Mouse (Mus musculus): ENCODE results near the gene Apoa2. TPM values are rescaled to one million over a fixed set of nuclear protein-coding genes. Genes with fewer than 3 reads are reported as not detected.
A peak's percentile ranks its signal among the peaks of the same experiment; 100 is the strongest.

The Apoa2 gene
- polyA plus RNA-seq, 1 experiment: 1.2 TPM

DNA sequence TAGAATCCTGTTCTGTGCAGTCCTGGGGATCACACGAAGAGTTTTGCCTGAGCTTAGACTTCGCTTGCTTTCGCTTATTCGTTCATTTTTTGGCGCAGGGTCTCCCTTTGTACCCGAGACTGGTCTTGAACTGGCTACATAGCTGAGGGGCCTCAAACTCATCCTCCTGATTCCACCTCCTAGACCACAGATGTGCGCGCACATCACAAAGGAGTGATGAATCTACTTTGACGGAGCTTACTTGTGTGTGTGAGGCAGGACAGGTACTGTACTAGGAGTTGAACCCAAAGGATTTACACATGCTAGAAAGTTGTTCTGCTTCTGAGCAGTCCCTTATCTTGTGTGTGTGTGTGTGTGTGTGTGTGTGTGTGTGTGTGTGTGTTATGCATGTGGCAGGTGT, 34.0 kb upstream of the Apoa2 start:
- Histone ChIP-seq H3K4me3 (ENCODE audit: insufficient read depth, low read length) (no peak overlapping the region), H3K27ac (ENCODE audit: insufficient read depth, low read length) (no peak overlapping the region), H3K4me1 (ENCODE audit: control insufficient read depth, insufficient read depth, low read length) (0 out of 2 replicates have a peak, but pooled peaks cover 5% of the 10 kb centered on the region)
- TF ChIP-seq CTCF (IDR thresholded peaks at IDR 0.05; ENCODE audit: borderline replicate concordance, insufficient read depth, low read length) (no peak), POLR2A (IDR thresholded peaks at IDR 0.05; ENCODE audit: low read depth, low read length) (no peak)

DNA sequence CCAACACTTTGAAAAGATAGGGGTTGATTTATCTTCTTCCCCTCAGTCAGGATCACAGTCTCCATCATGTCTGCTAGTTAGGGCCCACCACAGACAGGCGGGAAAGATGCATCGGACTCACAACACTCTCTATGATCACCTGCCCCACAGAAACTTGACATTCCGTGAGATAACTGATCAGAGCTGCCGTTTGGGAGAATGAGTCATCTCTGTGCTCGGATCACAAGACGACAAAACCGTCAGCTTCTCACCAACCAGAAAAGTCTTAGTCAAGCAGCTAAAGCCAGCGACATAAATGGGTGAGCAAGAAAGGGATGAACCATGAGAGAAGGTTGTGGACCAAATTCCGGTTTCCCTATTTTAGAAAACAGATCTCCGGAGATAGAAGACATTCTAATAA, 32.6 kb upstream of the Apoa2 start:
- Histone ChIP-seq H3K4me1 (ENCODE audit: control insufficient read depth, insufficient read depth, low read length) (0 out of 2 replicates have a peak, but pooled peaks cover 5% of the 10 kb centered on the region), H3K4me3 (ENCODE audit: insufficient read depth, low read length) (no peak overlapping the region), H3K27ac (ENCODE audit: insufficient read depth, low read length) (no peak overlapping the region)
- TF ChIP-seq POLR2A (IDR thresholded peaks at IDR 0.05; ENCODE audit: low read depth, low read length): no peak
- no peak for TF ChIP-seq CTCF (IDR thresholded peaks at IDR 0.05; ENCODE audit: borderline replicate concordance, insufficient read depth, low read length)

DNA sequence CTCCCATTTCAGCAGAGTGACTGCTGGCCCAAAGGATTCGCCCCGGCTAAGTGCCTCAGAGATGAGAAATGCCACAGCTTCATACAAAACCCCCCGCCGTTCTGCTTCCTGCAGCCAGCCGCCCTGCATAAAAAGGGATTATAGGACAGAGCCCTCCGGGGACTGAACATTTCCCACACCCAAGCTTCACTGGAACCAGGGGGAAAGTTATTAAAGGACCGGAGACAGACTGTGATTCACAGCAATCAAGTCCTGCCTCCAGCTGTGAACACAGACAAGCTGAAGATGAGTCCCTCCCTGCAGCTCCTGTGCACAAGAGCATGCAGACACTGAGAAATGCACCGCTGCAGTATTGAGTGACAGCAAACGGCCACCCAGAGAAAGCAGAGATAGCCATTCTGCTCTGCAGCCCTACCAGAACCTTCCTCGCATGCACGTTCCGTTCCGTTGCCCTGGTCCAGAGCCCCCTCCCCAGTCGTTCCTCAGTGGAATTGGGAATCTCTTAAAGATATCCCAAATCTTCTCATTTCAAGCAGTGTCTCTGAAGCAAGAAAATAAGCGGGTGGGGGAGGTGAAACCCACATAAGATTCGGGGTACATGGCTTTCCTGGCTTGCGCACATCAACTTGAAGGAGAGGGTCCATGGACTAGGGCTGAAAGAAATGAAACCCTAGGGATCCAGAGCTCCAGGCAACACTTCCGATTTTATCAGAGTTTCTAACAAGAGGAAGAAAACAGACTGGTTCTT, 31.6 kb upstream of the Apoa2 start:
- Histone ChIP-seq H3K27ac (ENCODE audit: insufficient read depth, low read length) (no peak overlapping the region), H3K4me3 (ENCODE audit: insufficient read depth, low read length) (no peak overlapping the region), H3K4me1 (ENCODE audit: control insufficient read depth, insufficient read depth, low read length) (0 out of 2 replicates have a peak, but pooled peaks cover 5% of the 10 kb centered on the region)
- TF ChIP-seq CTCF (IDR thresholded peaks at IDR 0.05; ENCODE audit: borderline replicate concordance, insufficient read depth, low read length) (no peak), POLR2A (IDR thresholded peaks at IDR 0.05; ENCODE audit: low read depth, low read length) (no peak)

DNA sequence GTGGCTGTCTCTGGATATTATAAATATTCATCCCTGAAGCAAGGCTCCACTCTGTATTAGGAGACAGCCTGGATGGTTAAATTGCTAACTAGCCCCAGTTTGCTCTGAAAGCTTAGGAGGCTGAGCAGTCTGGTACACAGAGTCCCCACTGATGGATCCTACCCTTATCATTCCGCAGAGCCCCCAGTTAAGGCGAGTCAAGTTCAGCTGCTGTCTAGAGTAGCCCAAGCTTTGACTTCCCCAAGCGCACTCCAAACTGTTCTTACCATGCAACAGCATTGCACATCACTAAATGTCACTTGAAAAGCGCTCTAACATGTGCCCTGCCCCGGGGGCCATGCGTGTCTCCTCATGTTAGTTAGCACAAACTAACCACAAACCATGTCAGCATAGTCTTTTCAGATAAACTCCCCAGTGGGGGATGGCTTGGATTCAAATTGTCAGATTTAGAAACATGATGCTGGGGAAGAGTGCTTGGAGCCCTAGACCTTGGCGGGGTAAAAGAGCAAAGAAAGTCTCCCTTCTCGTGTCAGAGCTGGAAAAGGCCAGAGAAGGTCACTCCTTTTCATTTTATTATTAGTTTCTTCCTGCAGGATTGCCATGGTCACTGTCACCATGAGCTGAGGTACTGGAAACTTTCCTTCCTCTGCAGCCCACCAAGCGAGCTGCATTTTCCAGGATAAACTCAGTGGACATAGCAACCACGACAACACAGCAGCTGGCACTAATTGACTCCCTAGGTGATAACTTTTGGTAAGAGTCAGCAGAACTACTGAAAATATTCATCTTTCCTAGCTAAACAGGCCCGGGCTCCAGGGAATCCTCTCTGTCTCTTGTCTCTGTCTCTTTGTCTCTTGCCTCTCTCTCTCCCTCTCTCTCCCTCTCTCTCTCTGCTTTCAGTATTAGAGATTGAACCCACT, 30.7 kb upstream of the Apoa2 start:
- Histone ChIP-seq H3K4me1 (ENCODE audit: control insufficient read depth, insufficient read depth, low read length) (0 out of 2 replicates have a peak, but pooled peaks cover 5% of the 10 kb centered on the region), H3K4me3 (ENCODE audit: insufficient read depth, low read length) (no peak overlapping the region), H3K27ac (ENCODE audit: insufficient read depth, low read length) (no peak overlapping the region)
- TF ChIP-seq POLR2A (IDR thresholded peaks at IDR 0.05; ENCODE audit: low read depth, low read length) (no peak), CTCF (IDR thresholded peaks at IDR 0.05; ENCODE audit: borderline replicate concordance, insufficient read depth, low read length) (no peak)

DNA sequence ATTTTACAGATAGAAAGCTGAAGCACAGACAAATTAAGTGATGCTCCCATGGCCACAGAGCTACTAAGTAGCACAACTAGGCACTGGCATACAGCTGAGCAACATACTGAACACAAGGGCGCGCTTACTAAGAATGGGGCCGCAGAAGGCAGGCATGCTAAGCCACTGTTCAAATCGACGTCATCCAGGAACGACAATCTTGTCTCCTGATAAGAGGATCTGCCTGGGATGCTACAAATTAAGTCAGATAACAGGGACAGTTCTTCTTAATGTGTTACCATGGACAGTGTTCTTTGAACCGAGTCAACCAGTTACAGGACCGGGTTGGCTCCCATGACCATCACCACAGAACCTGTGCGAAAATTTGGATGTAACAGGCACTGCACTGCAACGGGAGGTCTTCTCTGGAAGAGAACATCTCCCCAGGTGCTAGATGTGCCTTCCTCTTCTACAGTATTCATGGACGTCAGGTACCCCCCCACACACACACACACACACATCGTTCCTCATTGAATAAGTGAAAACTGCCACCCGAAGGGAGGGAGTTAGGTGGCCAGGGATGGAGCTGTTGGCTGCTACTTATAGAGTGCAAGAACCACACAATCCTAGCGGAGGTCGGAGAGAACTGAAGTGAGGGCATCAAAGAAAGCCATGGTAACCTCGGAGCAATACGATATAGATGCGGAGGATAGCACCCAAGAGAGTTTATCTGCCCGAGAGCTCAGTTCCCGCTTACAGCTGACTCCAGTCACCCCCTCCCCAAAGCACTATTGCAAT, 29.6 kb upstream of the Apoa2 start:
- H3K27ac ChIP-seq (ENCODE audit: insufficient read depth, low read length): no peak overlapping the region
- H3K4me1 ChIP-seq (ENCODE audit: control insufficient read depth, insufficient read depth, low read length): no peaks in the 10 kb centered on the region
- TF ChIP-seq POLR2A (IDR thresholded peaks at IDR 0.05; ENCODE audit: low read depth, low read length) (no peak), CTCF (IDR thresholded peaks at IDR 0.05; ENCODE audit: borderline replicate concordance, insufficient read depth, low read length) (no peak)
- peak overlapping the region; percentile 37 for H3K4me3 ChIP-seq (ENCODE audit: insufficient read depth, low read length)

DNA sequence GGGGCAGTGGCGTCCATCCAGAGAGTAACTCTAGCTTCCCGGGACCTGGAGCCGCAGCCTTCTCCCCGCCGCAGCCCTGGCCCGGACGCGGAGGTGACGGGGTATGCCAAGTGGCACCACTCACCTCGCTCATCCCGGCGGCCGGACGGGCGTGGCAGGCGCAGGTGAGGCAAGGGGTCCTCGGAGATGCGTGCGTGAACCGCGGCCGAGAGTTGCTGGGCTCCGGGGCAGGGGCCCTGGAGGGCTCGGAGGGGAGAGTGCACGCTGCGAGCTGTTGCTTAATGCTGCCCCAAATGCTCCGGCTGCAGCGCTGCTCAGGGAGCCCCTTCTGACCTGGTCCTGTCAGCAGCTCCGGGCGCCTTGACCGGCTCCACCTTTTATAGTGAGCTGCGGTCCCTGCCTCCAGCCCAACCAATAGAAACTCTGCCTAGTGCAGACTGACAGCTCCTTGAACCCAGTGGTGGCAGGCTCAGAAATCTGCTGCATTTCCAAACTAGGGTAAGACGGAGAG, 28.9 kb upstream of the Apoa2 start, which contains the start of gene Pcp4l1:
TSS of gene Pcp4l1 (minus strand) at position 382 of the 511 bp plus-strand sequence.
- TF ChIP-seq CTCF (IDR thresholded peaks at IDR 0.05; ENCODE audit: borderline replicate concordance, insufficient read depth, low read length) (no peak), POLR2A (IDR thresholded peaks at IDR 0.05; ENCODE audit: low read depth, low read length) (peak; percentile 45; the same call in 1 of the 2 replicates)
- Histone ChIP-seq H3K4me1 (ENCODE audit: control insufficient read depth, insufficient read depth, low read length) (no peaks in the 10 kb centered on the region), H3K4me3 (ENCODE audit: insufficient read depth, low read length) (peak within 1 kb of the TSS; percentile 37), H3K27ac (ENCODE audit: insufficient read depth, low read length) (no peak within 1 kb of the TSS)

DNA sequence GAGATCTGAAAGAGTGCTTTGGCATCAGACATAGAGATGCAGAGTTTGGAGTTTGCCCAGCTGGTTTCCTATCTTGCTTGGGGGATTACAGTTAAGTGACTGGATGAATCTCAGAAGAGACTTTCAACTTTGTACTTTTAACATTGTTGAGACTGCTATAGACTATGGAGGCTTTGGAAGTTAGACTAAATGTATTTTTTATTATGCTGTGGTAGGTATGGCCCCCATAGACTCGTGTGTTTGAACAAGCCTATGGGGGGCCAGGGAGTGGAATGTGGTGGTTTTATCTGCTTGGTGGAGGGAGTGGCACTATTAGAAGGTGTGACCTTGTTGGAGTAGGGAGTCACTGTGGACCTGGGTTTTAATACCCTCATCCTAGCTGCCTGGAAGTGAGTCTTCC, 25.3 kb upstream of the Apoa2 start:
- Histone ChIP-seq H3K4me1 (ENCODE audit: control insufficient read depth, insufficient read depth, low read length) (no peaks in the 10 kb centered on the region), H3K27ac (ENCODE audit: insufficient read depth, low read length) (no peak overlapping the region), H3K4me3 (ENCODE audit: insufficient read depth, low read length) (no peak overlapping the region)
- TF ChIP-seq POLR2A (IDR thresholded peaks at IDR 0.05; ENCODE audit: low read depth, low read length): no peak
- no peak for TF ChIP-seq CTCF (IDR thresholded peaks at IDR 0.05; ENCODE audit: borderline replicate concordance, insufficient read depth, low read length)

DNA sequence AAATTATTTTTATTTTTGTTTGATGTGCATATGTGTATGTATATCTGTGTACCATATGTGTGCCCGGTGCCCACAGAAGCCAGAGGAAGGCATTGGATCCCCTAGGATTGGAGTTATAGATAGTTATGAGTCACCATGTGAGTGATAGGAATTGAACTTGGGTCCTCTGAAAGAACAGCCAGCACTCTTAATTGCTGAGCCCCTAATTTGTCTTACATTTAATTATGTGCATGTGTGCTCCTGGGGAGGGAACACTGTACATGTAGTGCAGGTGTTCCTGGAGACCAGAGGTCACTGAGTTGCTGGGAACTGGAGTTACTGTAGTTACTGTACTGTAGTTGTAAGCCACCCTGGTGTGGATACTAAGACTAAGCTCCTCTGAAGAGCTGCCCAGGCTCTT, 24.1 kb upstream of the Apoa2 start:
- Histone ChIP-seq H3K4me3 (ENCODE audit: insufficient read depth, low read length) (no peak overlapping the region), H3K4me1 (ENCODE audit: control insufficient read depth, insufficient read depth, low read length) (no peaks in the 10 kb centered on the region), H3K27ac (ENCODE audit: insufficient read depth, low read length) (no peak overlapping the region)
- TF ChIP-seq CTCF (IDR thresholded peaks at IDR 0.05; ENCODE audit: borderline replicate concordance, insufficient read depth, low read length) (no peak), POLR2A (IDR thresholded peaks at IDR 0.05; ENCODE audit: low read depth, low read length) (no peak)

All from embryonic fibroblast, embryonic 13.5 days (primary cell).